Mouse (Mus musculus) hindbrain, embryonic 11.5 days (tissue): ENCODE data around the gene Mfsd8. TPM values are rescaled to one million over a fixed set of nuclear protein-coding genes. Genes with fewer than 3 reads are reported as not detected.

Source experiments
- ATAC-seq: fragments of 200-750 bp; cut with Nextera tagmentation; 2 replicates; pipeline ENCODE4 v1.8.0; 2017; ENCODE audit warnings: mild to moderate bottlenecking, moderate TSS enrichment, moderate library complexity; ENCODE audit not compliant: low FRiP score
- DNase-seq: peaks from one replicate; pipeline ENCODE4 v3.0.0-alpha.2; 2015; ENCODE audit warnings: low spot score
- H3K27ac ChIP-seq: fragments of 300-500 bp; sonication (generic); 2 replicates; pipeline ENCODE4 v1.5.1; 2014; ENCODE audit warnings: mild to moderate bottlenecking, low read depth, low read length
- H3K27me3 ChIP-seq: fragments of 300-500 bp; sonication (generic); 2 replicates; pipeline ENCODE4 v1.6.1; 2014; ENCODE audit warnings: mild to moderate bottlenecking, low read length, moderate library complexity, mixed read lengths; ENCODE audit not compliant: control insufficient read depth, insufficient read depth
- H3K36me3 ChIP-seq: fragments of 300-500 bp; sonication (generic); 2 replicates; pipeline ENCODE4 v1.6.1; 2014; ENCODE audit warnings: mild to moderate bottlenecking, low read length, moderate library complexity, mixed read lengths; ENCODE audit not compliant: control insufficient read depth, insufficient read depth
- H3K4me1 ChIP-seq: fragments of 300-500 bp; sonication (generic); replicated peaks from 2 replicates; pipeline ENCODE4 v1.6.1; 2014; ENCODE audit warnings: low read length, mixed read lengths; ENCODE audit not compliant: control insufficient read depth, insufficient read depth
- H3K4me2 ChIP-seq: fragments of 300-500 bp; sonication (generic); replicated peaks from 2 replicates; pipeline ENCODE4 v1.6.1; 2014; ENCODE audit warnings: mild to moderate bottlenecking, low read depth, low read length
- H3K4me3 ChIP-seq: fragments of 300-500 bp; sonication (generic); 2 replicates; pipeline ENCODE4 v1.5.1; 2014; ENCODE audit warnings: low read depth, low read length
- H3K9ac ChIP-seq: fragments of 300-500 bp; sonication (generic); 2 replicates; pipeline ENCODE4 v1.6.1; 2014; ENCODE audit warnings: low read depth, low read length
- H3K9me3 ChIP-seq: fragments of 300-500 bp; sonication (generic); 2 replicates; pipeline ENCODE4 v1.6.1; 2016; ENCODE audit warnings: low read length; ENCODE audit not compliant: control insufficient read depth
- WGBS: fragments of 180-500 bp; shearing (Covaris S2); extraction: QIAGEN DNeasy Blood & Tissue Kit; methylation state at CpG from one replicate; pipeline ENCODE4 v1.1.7; 2014; 5-methylcytosine and 5-hydroxymethylcytosine counted together
- polyA plus RNA-seq: library from polyadenylated mRNA; unstranded; fragments of >200 nt; fragmentation: Nextera tagmentation; extraction: Ambion mirVana; gene quantifications from 2 replicates; pipeline ENCODE4 v1.2.1, GENCODE M21; 2014

Mfsd8 gene
- polyA plus RNA-seq, 1 experiment from 2014 or later, result 9.9 TPM

DNA sequence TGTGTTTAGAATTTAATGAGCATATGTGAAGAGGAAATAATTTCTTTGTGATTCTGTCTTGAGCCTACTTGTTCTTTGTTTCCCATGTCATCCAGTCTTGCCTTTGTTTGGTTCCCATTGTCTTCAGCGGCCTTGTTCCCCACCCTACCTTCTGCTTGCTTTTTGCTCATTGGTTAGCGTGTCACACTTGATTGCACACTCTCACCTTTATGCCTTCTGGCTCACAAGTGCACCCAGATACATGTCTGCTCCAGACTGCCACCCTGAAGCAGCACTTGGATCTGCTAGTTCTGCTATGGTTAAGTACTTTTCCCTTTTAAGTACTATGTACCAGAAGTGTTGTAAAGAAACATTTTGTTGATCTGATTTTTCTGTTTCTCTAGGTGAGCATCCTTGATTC, 36.8 kb downstream of the Mfsd8 start:
- Histone ChIP-seq H3K4me2 (no peak overlapping the region), H3K4me3 (no peak overlapping the region), H3K27ac (no peak overlapping the region), H3K9me3 (no peaks in the 10 kb centered on the region), H3K27me3 (no peaks in the 10 kb centered on the region), H3K36me3 (0 out of 2 replicates have a peak, but pooled peaks cover 2% of the 10 kb centered on the region), H3K4me1 (no peaks in the 10 kb centered on the region), H3K9ac (no peak overlapping the region)
- ATAC-seq, result no peak
- WGBS, result 53% methylated on average over 2 of the region's 2 CpGs
- no peak for DNase-seq

GRCm38 (mm10) chr3:40808686-40809085, 38.0 kb downstream of the Mfsd8 start:
- DNase-seq, result no peak
- Histone ChIP-seq H3K4me3 (no peak overlapping the region), H3K9me3 (no peaks in the 10 kb centered on the region), H3K4me2 (no peak overlapping the region), H3K27me3 (no peaks in the 10 kb centered on the region), H3K27ac (no peak overlapping the region), H3K4me1 (no peaks in the 10 kb centered on the region), H3K36me3 (0 out of 2 replicates have a peak, but pooled peaks cover 2% of the 10 kb centered on the region), H3K9ac (no peak overlapping the region)
- 95% methylated on average over 10 of the region's 10 CpGs for WGBS
- ATAC-seq, result no peak

DNA sequence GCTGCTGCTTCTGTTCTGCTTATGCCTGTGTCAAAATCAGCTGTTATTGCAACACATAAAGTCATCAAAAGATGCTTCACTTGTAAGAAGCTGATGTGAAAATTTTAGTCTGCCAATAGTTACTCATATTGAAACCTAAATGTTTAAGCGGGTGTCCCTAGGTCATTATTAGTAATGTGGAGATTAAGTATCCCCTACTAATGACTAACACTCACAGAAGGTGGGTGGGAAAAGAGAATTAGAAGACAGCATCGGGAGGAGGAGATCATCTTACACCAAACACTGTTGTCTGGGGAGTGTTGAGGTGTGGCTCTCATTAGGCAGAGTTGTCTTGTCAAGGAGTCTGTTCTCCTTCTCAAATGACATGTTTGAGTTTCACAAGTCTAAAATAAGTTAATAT, 39.8 kb downstream of the Mfsd8 start:
- no peaks in the 10 kb centered on the region for H3K9me3 ChIP-seq
- H3K4me3 ChIP-seq, result no peak overlapping the region
- no peaks in the 10 kb centered on the region for H3K4me1 ChIP-seq
- no peak overlapping the region for H3K9ac ChIP-seq
- H3K27me3 ChIP-seq, result no peaks in the 10 kb centered on the region
- no peak for ATAC-seq
- H3K27ac ChIP-seq, result no peak overlapping the region
- DNase-seq, result no peak
- no peak overlapping the region for H3K4me2 ChIP-seq
- H3K36me3 ChIP-seq, result no peaks in the 10 kb centered on the region
- 76% methylated on average over 2 of the region's 2 CpGs for WGBS

GRCm38 (mm10) chr3:40800373-40800823, 46.3 kb downstream of the Mfsd8 start:
- ATAC-seq (peak; percentile 88), DNase-seq (no peak)
- H3K4me1 ChIP-seq, result no peaks in the 10 kb centered on the region
- H3K36me3 ChIP-seq, result no peaks in the 10 kb centered on the region
- peak overlapping the region; percentile 81 for H3K4me3 ChIP-seq
- no peaks in the 10 kb centered on the region for H3K27me3 ChIP-seq
- 0% methylated on average over 25 of the region's 37 CpGs for WGBS
- peak overlapping the region; percentile 85 for H3K4me2 ChIP-seq
- H3K9ac ChIP-seq, result peak overlapping the region; percentile 85
- no peaks in the 10 kb centered on the region for H3K9me3 ChIP-seq
- peak overlapping the region; percentile 19; the same call in 1 of the 2 replicates for H3K27ac ChIP-seq

DNA sequence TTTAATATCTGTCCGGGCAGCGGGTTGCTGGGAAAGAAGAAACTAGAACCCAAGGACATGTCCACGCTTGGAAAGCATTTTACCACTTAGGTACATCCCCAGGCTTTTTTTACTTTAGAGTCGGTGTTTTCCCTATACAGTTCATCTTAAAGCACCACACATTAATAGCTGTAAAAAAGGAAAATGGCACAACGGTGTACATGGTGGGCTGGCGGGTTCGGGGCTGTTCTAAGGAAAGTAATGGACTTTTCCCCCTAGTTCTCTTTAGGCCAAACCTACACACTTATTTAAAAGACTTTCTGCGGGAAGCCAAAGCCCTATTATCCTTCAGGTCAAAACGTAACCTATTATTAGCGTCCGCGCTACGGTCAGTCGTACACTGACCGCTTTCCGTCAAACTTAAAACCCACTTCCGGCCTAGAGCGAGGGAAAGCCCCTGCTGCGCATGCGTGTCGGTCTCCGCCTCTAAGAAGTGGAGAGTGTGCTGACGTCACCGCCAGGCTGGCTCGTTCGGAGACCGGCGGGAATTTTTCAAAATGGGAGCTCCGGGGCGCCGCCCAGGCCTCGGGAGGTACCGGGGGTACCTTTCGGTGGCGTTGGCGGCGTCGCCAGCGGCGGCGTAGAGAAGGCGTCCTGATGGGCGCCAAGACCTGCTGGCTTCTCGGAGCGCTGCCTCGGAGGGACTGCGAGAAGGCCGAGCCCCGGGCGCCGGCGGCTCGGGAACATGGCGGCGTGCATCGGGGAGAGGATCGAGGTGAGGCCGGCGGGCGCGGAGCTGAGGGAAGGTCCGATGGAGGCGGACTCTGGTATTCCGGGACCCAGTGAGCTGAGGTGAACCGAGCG, 46.9 kb downstream of the Mfsd8 start, which contains the start of gene Plk4:
Gene Plk4, plus strand, starts transcription at position 490 of the 843 bp plus-strand sequence.
- DNase-seq, result peak; percentile 98
- H3K4me1 ChIP-seq, result no peaks in the 10 kb centered on the region

DNA sequence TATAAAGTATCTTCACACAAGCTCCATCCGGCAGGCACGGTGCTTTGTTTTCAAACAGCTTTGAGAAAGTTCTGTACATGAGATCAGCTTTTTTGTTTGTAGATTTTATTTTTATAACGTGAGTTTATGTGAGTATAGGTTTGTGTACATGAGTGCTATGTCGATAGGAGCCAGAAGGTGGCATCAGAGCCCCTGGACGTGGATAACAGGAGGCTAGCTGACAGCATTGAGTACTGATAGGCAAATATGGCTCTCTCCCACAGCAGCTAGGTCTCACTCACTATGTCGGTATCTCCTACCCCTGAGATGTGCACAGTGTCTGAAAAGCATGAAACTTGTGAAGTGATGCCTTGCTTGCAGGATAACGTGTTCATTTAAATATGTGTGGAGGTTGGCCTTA, 48.2 kb downstream of the Mfsd8 start:
- H3K9me3 ChIP-seq, result no peaks in the 10 kb centered on the region
- ATAC-seq (no peak), DNase-seq (peak; percentile 51)
- H3K4me1 ChIP-seq, result no peaks in the 10 kb centered on the region
- H3K9ac ChIP-seq, result no peak overlapping the region
- WGBS, result 40% methylated on average over 7 of the region's 7 CpGs
- H3K4me3 ChIP-seq, result no peak overlapping the region
- no peaks in the 10 kb centered on the region for H3K27me3 ChIP-seq
- no peak overlapping the region for H3K27ac ChIP-seq
- H3K4me2 ChIP-seq, result no peak overlapping the region
- no peaks in the 10 kb centered on the region for H3K36me3 ChIP-seq

More for the DNA sequence above, 46.9 kb downstream of the Mfsd8 start, which contains the start of gene Plk4:
- ATAC-seq, result peak; percentile 99
- Histone ChIP-seq H3K4me2 (peak within 1 kb of the TSS; percentile 85), H3K27ac (peak within 1 kb of the TSS; percentile 49; the same call in 1 of the 2 replicates), H3K9me3 (no peaks in the 10 kb centered on the region), H3K36me3 (no peaks in the 10 kb centered on the region), H3K9ac (peak within 1 kb of the TSS; percentile 85), H3K4me3 (peak within 1 kb of the TSS; percentile 81), H3K27me3 (no peaks in the 10 kb centered on the region)
- 2% methylated on average over 66 of the region's 66 CpGs for WGBS

DNA sequence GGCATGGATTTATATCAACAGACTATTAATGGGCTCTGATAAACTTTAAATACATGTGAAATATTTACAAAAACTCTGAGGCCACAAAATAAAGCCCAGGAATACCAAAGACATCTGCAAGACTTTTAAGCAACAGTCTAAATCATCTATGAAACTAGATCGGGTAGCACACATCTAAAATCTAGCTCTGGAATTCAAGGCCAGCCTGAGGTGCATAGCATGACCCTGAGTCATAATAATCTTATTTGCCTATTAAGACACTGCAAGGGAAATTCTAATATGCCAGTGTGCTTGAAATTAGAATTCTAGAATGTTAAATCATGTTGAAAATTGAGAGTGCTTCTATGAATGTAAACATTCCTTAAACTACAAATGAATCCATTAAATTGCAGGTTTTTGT, 48.6 kb downstream of the Mfsd8 start:
- Histone ChIP-seq H3K9me3 (no peaks in the 10 kb centered on the region), H3K4me2 (no peak overlapping the region), H3K4me1 (no peaks in the 10 kb centered on the region), H3K9ac (no peak overlapping the region), H3K27me3 (no peaks in the 10 kb centered on the region), H3K27ac (no peak overlapping the region), H3K4me3 (no peak overlapping the region), H3K36me3 (no peaks in the 10 kb centered on the region)
- 84% methylated on average over 1 of the region's 1 CpGs for WGBS
- DNase-seq (no peak), ATAC-seq (no peak)

GRCm38 (mm10) chr3:40793783-40794182, 52.9 kb downstream of the Mfsd8 start:
- 87% methylated on average over 2 of the region's 2 CpGs for WGBS
- Histone ChIP-seq H3K9me3 (no peaks in the 10 kb centered on the region), H3K9ac (no peak overlapping the region), H3K4me3 (no peak overlapping the region), H3K4me1 (no peaks in the 10 kb centered on the region), H3K27ac (no peak overlapping the region), H3K27me3 (no peaks in the 10 kb centered on the region), H3K36me3 (no peaks in the 10 kb centered on the region), H3K4me2 (no peak overlapping the region)
- ATAC-seq (no peak), DNase-seq (no peak)
